Comparison of ENCODE assay signal across 12 mouse cellular contexts in the genomic region with DNA sequence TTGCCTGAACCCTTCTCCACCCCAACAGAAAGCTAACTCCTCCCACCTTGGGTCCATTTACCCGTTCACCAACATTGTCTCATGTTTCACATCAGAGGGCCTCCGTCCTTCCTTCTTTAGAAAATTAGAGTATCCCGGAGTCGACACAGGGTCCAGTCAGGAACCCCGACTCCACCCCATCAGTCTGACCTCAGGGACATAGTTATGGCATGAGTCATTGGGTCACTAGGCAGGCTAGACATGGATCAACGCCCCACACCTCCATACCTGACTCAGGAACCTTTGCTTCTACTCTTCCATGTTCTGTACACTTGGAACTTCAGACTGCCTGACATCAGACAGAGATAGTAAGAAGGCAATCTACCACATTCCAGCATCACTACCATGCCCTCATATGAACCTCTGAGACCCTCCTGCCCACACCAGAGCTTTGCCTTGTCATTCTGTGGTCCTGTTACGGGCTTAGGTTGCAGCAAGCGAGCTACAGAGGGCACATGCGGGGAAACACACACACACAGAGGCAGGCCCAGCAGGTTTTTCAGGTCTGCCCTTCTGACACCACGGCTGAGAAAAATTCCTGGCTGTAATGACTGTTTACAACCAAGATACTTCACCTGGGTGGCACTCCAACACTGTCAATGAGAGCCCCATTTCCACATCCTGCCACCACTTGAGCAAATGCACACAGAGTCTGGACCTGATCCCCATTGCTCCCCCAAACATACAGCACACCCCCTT. TPM values are rescaled to one million over a fixed set of nuclear protein-coding genes. Genes with fewer than 3 reads are reported as not detected.
DNase-seq lines count a peak whose midpoint lies in the region; ATAC-seq and TF ChIP-seq lines count a peak whose summit lies in the region.
"Had no signal": no experiment of that assay in that cellular context is flagged by ENCODE, and none has a peak within 500 bp of the region (broad histone marks: within the 10 kb centered on the region; RNA-seq: fewer than 3 reads in every experiment).

No protein-coding gene starts in this region.

- peak overlapping the region; percentile 54 for H3K4me2 ChIP-seq in liver, postnatal 0 days (ENCODE audit: low read depth, low read length)
- peak overlapping the region; percentile 29 for H3K4me2 ChIP-seq in stomach, embryonic 16.5 days (ENCODE audit: low read depth, low read length)

- H3K9me3 ChIP-seq in liver, postnatal 0 days (ENCODE audit: low read length), result no peaks in the 10 kb centered on the region
- no peaks in the 10 kb centered on the region for H3K9me3 ChIP-seq in stomach, embryonic 16.5 days (replicated peaks; ENCODE audit: control insufficient read depth, low read length)

- DNase-seq in cerebellum, adult 2 months, result no peak
- no peak for DNase-seq in cerebellum, adult 11 months
- peak; percentile 36 for DNase-seq in kidney, adult 2 months
- DNase-seq in liver, postnatal 0 days, result no peak
- DNase-seq in left cerebral cortex, postnatal 4 days, result no peak
- DNase-seq in layer of hippocampus, adult 11-12 months (ENCODE audit: low spot score), result no peak
- no peak for DNase-seq in frontal cortex, postnatal 36 days (ENCODE audit: low spot score in 2 of 2)
- DNase-seq: right cerebral cortex, postnatal 14 days; thymus, postnatal 14 days had no signal

- H3K36me3 ChIP-seq in kidney, adult 2 months (ENCODE audit: control insufficient read depth, insufficient read depth, low read length), result no peaks in the 10 kb centered on the region
- no peaks in the 10 kb centered on the region for H3K36me3 ChIP-seq in liver, postnatal 0 days (replicated peaks; ENCODE audit: insufficient read depth, low read length)
- no peaks in the 10 kb centered on the region; the same call in 1 of the 2 replicates for H3K36me3 ChIP-seq in stomach, embryonic 16.5 days (ENCODE audit: control insufficient read depth, insufficient read depth, low read length)

- peaks cover 7% of the 10 kb centered on the region for H3K4me1 ChIP-seq in cerebellum, adult 2 months (ENCODE audit: control insufficient read depth, insufficient read depth, low read length)
- no peaks in the 10 kb centered on the region for H3K4me1 ChIP-seq in kidney, adult 2 months (ENCODE audit: control insufficient read depth, insufficient read depth, low read length)
- no peaks in the 10 kb centered on the region for H3K4me1 ChIP-seq in liver, postnatal 0 days (ENCODE audit: insufficient read depth)
- no peaks in the 10 kb centered on the region for H3K4me1 ChIP-seq in stomach, embryonic 16.5 days (ENCODE audit: control insufficient read depth, insufficient read depth, low read length)

- TF ChIP-seq EP300 in liver, postnatal 0 days (IDR thresholded peaks at IDR 0.05; ENCODE audit: low read depth), result no peak

- ATAC-seq in liver, postnatal 0 days, result peak; percentile 84
- peak; percentile 78 for ATAC-seq in stomach, embryonic 16.5 days (ENCODE audit: insufficient read depth, low FRiP score)

- TF ChIP-seq CTCF in cerebellum, adult 2 months (IDR thresholded peaks at IDR 0.05; ENCODE audit: borderline replicate concordance, insufficient read depth, low read depth, low read length), result no peak
- no peak for TF ChIP-seq CTCF in kidney, adult 2 months (conservative IDR thresholded peaks at IDR 0.05; ENCODE audit: insufficient read depth, insufficient read length, low read depth, low read length)
- TF ChIP-seq CTCF in liver, postnatal 0 days (IDR thresholded peaks at IDR 0.05; ENCODE audit: low read depth), result no peak

- H3K4me3 ChIP-seq in cerebellum, adult 2 months (replicated peaks; ENCODE audit: insufficient read depth, low read depth, low read length), result peak overlapping the region; percentile 88
- peak overlapping the region; percentile 57 for H3K4me3 ChIP-seq in kidney, adult 2 months (ENCODE audit: insufficient read depth, low read depth, low read length)
- H3K4me3 ChIP-seq in liver, postnatal 0 days (ENCODE audit: low read depth, low read length), result peak overlapping the region; percentile 22
- peak overlapping the region; percentile 33 for H3K4me3 ChIP-seq in stomach, embryonic 16.5 days (replicated peaks; ENCODE audit: low read length)

- intact Hi-C loops in left cerebral cortex, postnatal 4 days (cut with DNase I), result no loop called here

- H3K27ac ChIP-seq in cerebellum, adult 2 months (ENCODE audit: insufficient read depth, low read length), result peak overlapping the region; percentile 96
- H3K27ac ChIP-seq in kidney, adult 2 months (ENCODE audit: insufficient read depth, low read depth, low read length), result peak overlapping the region; percentile 85
- H3K27ac ChIP-seq in liver, postnatal 0 days (ENCODE audit: low read depth), result peak overlapping the region; percentile 78
- peak overlapping the region; percentile 87 for H3K27ac ChIP-seq in stomach, embryonic 16.5 days (ENCODE audit: low read length)

- no peak for TF ChIP-seq POLR2A in cerebellum, adult 2 months (IDR thresholded peaks at IDR 0.05; ENCODE audit: borderline replicate concordance, insufficient read depth, low read length)
- no peak for TF ChIP-seq POLR2A in kidney, adult 2 months (IDR thresholded peaks at IDR 0.05; ENCODE audit: low read depth, low read length)

- 22% methylated on average over 10 of the region's 10 CpGs for WGBS in cerebellum, adult 2 months
- 31% methylated on average over 10 of the region's 10 CpGs for WGBS in kidney, adult 2 months
- 55% methylated on average over 10 of the region's 10 CpGs for WGBS in liver, postnatal 0 days (ENCODE audit: insufficient replicate concordance)
- WGBS in stomach, embryonic 16.5 days, result 43% methylated on average over 10 of the region's 10 CpGs

- no peaks in the 10 kb centered on the region for H3K27me3 ChIP-seq in cerebellum, adult 2 months (ENCODE audit: control insufficient read depth, insufficient read depth, low read length)
- H3K27me3 ChIP-seq in kidney, adult 2 months (replicated peaks; ENCODE audit: control insufficient read depth, insufficient read depth, low read length), result no peaks in the 10 kb centered on the region
- H3K27me3 ChIP-seq in liver, postnatal 0 days (ENCODE audit: insufficient read depth, low read length), result no peaks in the 10 kb centered on the region
- no peaks in the 10 kb centered on the region for H3K27me3 ChIP-seq in stomach, embryonic 16.5 days (ENCODE audit: control insufficient read depth, insufficient read depth, low read length)

- H3K9ac ChIP-seq in liver, postnatal 0 days (replicated peaks), result peak overlapping the region; percentile 34
- peak overlapping the region; percentile 7; the same call in 1 of the 2 replicates for H3K9ac ChIP-seq in stomach, embryonic 16.5 days (ENCODE audit: low read length)

RNA-seq across cellular contexts. Expression of a gene that starts 10.5 kb away (rescaled TPM):
- polyA plus RNA-seq in cerebellum, adult 2 months (2012; rRNA removed), result 68.3 and 82.6 TPM in 2 replicates
- 8.3 and 14.1 TPM in 2 replicates for polyA plus RNA-seq in kidney, adult 2 months (2012; rRNA removed)
- polyA plus RNA-seq in liver, postnatal 0 days (2015; fragmentation: Nextera tagmentation; extraction: Ambion mirVana), result 2.0 and 3.4 TPM in 2 replicates
- 17.9 and 18.2 TPM in 2 replicates for polyA plus RNA-seq in stomach, embryonic 16.5 days (2015; fragmentation: Nextera tagmentation; extraction: Ambion mirVana)
- 10 to 100 TPM; 56.2 to 65.4 TPM for total RNA-seq in left cerebral cortex, postnatal 4 days (2021)

RNA-seq across cellular contexts. Expression of a gene that starts 12.0 kb away (rescaled TPM):
- polyA plus RNA-seq in cerebellum, adult 2 months (2012; rRNA removed), result 166 and 179 TPM in 2 replicates
- polyA plus RNA-seq in kidney, adult 2 months (2012; rRNA removed), result 33.8 and 40.9 TPM in 2 replicates
- polyA plus RNA-seq in liver, postnatal 0 days (2015; fragmentation: Nextera tagmentation; extraction: Ambion mirVana), result 1.9 and 2.1 TPM in 2 replicates
- 59.4 and 63.1 TPM in 2 replicates for polyA plus RNA-seq in stomach, embryonic 16.5 days (2015; fragmentation: Nextera tagmentation; extraction: Ambion mirVana)
- 10 to 100 TPM; 70.0 to 84.0 TPM for total RNA-seq in left cerebral cortex, postnatal 4 days (2021)

RNA-seq across cellular contexts. Expression of a gene that starts 18.2 kb away (rescaled TPM):
- polyA plus RNA-seq in cerebellum, adult 2 months (2012; rRNA removed), result 0.54 TPM in 1 of 2 replicates, not detected in the other
- polyA plus RNA-seq in kidney, adult 2 months (2012; rRNA removed), result 0.23 and 0.28 TPM in 2 replicates
- polyA plus RNA-seq in liver, postnatal 0 days (2015; fragmentation: Nextera tagmentation; extraction: Ambion mirVana), result not detected in 2 replicates
- not detected in 2 replicates for polyA plus RNA-seq in stomach, embryonic 16.5 days (2015; fragmentation: Nextera tagmentation; extraction: Ambion mirVana)
- total RNA-seq in left cerebral cortex, postnatal 4 days (2021), result under 1 TPM in 1 of 2 experiments, not detected in 1; 0.60 TPM
- total RNA-seq: layer of hippocampus, postnatal 25 days had no signal
- polyA plus RNA-seq: heart, postnatal 0 days had no signal

RNA-seq across cellular contexts. Expression of a gene that starts 22.1 kb away (rescaled TPM):
- polyA plus RNA-seq in cerebellum, adult 2 months (2012; rRNA removed), result 24.4 and 24.5 TPM in 2 replicates
- polyA plus RNA-seq in kidney, adult 2 months (2012; rRNA removed), result 18.8 and 20.1 TPM in 2 replicates
- 9.6 and 10.3 TPM in 2 replicates for polyA plus RNA-seq in liver, postnatal 0 days (2015; fragmentation: Nextera tagmentation; extraction: Ambion mirVana)
- polyA plus RNA-seq in stomach, embryonic 16.5 days (2015; fragmentation: Nextera tagmentation; extraction: Ambion mirVana), result 21.7 and 25.2 TPM in 2 replicates
- 10 to 100 TPM; 24.0 to 29.0 TPM for total RNA-seq in left cerebral cortex, postnatal 4 days (2021)

RNA-seq across cellular contexts. Expression of a gene that starts 26.1 kb away (rescaled TPM):
- 81.8 and 82.7 TPM in 2 replicates for polyA plus RNA-seq in cerebellum, adult 2 months (2012; rRNA removed)
- polyA plus RNA-seq in kidney, adult 2 months (2012; rRNA removed), result 73.1 and 76.9 TPM in 2 replicates
- polyA plus RNA-seq in liver, postnatal 0 days (2015; fragmentation: Nextera tagmentation; extraction: Ambion mirVana), result 17.4 and 18.5 TPM in 2 replicates
- polyA plus RNA-seq in stomach, embryonic 16.5 days (2015; fragmentation: Nextera tagmentation; extraction: Ambion mirVana), result 36.5 and 36.7 TPM in 2 replicates
- total RNA-seq in left cerebral cortex, postnatal 4 days (2021), result 10 to 100 TPM; 32.0 to 34.9 TPM

Comparison
In these comparisons a context has a peak if more than half of its experiments do, and no peak if none do; other contexts are left out.
1. H3K4me3 ChIP-seq: peak in every context shown above with its lines; median percentile 88 in cerebellum, adult 2 months; 57 in kidney, adult 2 months; 33 in stomach, embryonic 16.5 days; 22 in liver, postnatal 0 days.
2. RNA of a gene that starts 12.0 kb away (polyA plus RNA-seq): 166 to 179 TPM in cerebellum, adult 2 months, 59.4 to 63.1 TPM in stomach, embryonic 16.5 days and 33.8 to 40.9 TPM in kidney, adult 2 months; 1.9 to 2.1 TPM in liver, postnatal 0 days; every median in the first group is over 10 times any median in the second.
3. Peak in every context shown above with its lines, with median percentiles within 50 percentile points of each other: H3K27ac ChIP-seq.